Mouse (Mus musculus) neural tube, embryonic 13.5 days (tissue): ENCODE measurements around the gene Ung. TPM values are rescaled to one million over a fixed set of nuclear protein-coding genes. Genes with fewer than 3 reads are reported as not detected.

ENCODE experiments used
- ATAC-seq: fragments of 200-750 bp; cut with Nextera tagmentation; 2 replicates; pipeline ENCODE4 v1.8.0; 2017; ENCODE audit warnings: low read depth, mild to moderate bottlenecking, moderate TSS enrichment, moderate library complexity
- H3K27ac ChIP-seq: fragments of 300-500 bp; sonication (generic); replicated peaks from 2 replicates; pipeline ENCODE4 v1.5.1; 2015; ENCODE audit warnings: moderate library complexity, mild to moderate bottlenecking, inconsistent platforms
- H3K27me3 ChIP-seq: fragments of 300-500 bp; sonication (generic); 2 replicates; pipeline ENCODE4 v1.6.1; 2015; ENCODE audit warnings: mild to moderate bottlenecking, inconsistent platforms
- H3K36me3 ChIP-seq: fragments of 300-500 bp; sonication (generic); 2 replicates; pipeline ENCODE4 v1.6.1; 2015; ENCODE audit warnings: mild to moderate bottlenecking, inconsistent platforms
- H3K4me1 ChIP-seq: fragments of 300-500 bp; sonication (generic); replicated peaks from 2 replicates; pipeline ENCODE4 v1.6.1; 2015; ENCODE audit warnings: inconsistent platforms
- H3K4me2 ChIP-seq: fragments of 300-500 bp; sonication (generic); 2 replicates; pipeline ENCODE4 v1.6.1; 2015; ENCODE audit warnings: inconsistent platforms, mild to moderate bottlenecking, moderate library complexity
- H3K4me3 ChIP-seq: fragments of 300-500 bp; sonication (generic); 2 replicates; pipeline ENCODE4 v1.5.1; 2015; ENCODE audit warnings: mild to moderate bottlenecking, inconsistent platforms
- H3K9ac ChIP-seq: fragments of 300-500 bp; sonication (generic); 2 replicates; pipeline ENCODE4 v1.6.1; 2015; ENCODE audit warnings: moderate library complexity, mild to moderate bottlenecking, inconsistent platforms
- H3K9me3 ChIP-seq: fragments of 300-500 bp; sonication (generic); 2 replicates; pipeline ENCODE4 v1.6.1; 2016; ENCODE audit warnings: inconsistent platforms
- WGBS: fragments of 180-500 bp; shearing (Covaris S2); methylation state at CpG from one replicate; pipeline ENCODE4 v1.1.7; 2015; 5-methylcytosine and 5-hydroxymethylcytosine counted together
- polyA plus RNA-seq: library from polyadenylated mRNA; unstranded; fragments of >200 nt; fragmentation: Nextera tagmentation; extraction: Ambion mirVana; gene quantifications from 2 replicates; pipeline ENCODE4 v1.2.1, GENCODE M21; 2015

Ung gene
- polyA plus RNA-seq, 1 experiment from 2014 or later: 9.0 TPM

DNA sequence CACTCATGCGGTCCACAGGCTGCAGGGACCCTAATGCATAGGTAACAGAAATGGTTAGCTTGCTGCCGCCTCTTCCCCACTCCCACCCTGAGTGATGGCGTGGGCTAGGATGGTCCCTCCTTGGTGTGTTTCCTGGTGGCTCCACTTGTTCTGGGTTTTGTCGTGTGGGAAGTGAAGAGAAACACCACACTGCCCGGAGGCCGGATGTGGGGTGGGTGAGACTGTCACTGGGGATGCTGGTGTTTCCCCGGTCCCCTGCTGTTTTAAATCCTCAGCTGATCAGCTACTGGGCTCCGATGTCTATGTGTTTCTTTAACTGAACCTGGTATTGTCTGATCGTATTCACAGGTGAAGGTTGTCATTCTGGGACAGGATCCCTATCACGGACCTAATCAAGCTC, 5.3 kb downstream of the Ung start:
- H3K4me2 ChIP-seq: no peak overlapping the region

GRCm38 (mm10) chr5:114137481-114138276, 7.5 kb downstream of the Ung start:
- H3K9ac ChIP-seq: no peak overlapping the region
- H3K36me3 ChIP-seq: no peaks in the 10 kb centered on the region
- ATAC-seq: no peak
- no peaks in the 10 kb centered on the region for H3K9me3 ChIP-seq
- H3K27ac ChIP-seq: peak overlapping the region; percentile 84
- no peak overlapping the region for H3K4me3 ChIP-seq
- WGBS: 77% methylated on average over 15 of the region's 15 CpGs
- no peak overlapping the region for H3K4me2 ChIP-seq
- no peaks in the 10 kb centered on the region for H3K27me3 ChIP-seq
- H3K4me1 ChIP-seq: peaks cover 31% of the 10 kb centered on the region

More for the DNA sequence above, 5.3 kb downstream of the Ung start:
- Histone ChIP-seq H3K9me3 (no peaks in the 10 kb centered on the region), H3K4me3 (no peak overlapping the region), H3K9ac (no peak overlapping the region), H3K36me3 (no peaks in the 10 kb centered on the region), H3K27ac (no peak overlapping the region), H3K4me1 (peaks cover 45% of the 10 kb centered on the region), H3K27me3 (no peaks in the 10 kb centered on the region)
- WGBS: 91% methylated on average over 10 of the region's 10 CpGs
- ATAC-seq: no peak

DNA sequence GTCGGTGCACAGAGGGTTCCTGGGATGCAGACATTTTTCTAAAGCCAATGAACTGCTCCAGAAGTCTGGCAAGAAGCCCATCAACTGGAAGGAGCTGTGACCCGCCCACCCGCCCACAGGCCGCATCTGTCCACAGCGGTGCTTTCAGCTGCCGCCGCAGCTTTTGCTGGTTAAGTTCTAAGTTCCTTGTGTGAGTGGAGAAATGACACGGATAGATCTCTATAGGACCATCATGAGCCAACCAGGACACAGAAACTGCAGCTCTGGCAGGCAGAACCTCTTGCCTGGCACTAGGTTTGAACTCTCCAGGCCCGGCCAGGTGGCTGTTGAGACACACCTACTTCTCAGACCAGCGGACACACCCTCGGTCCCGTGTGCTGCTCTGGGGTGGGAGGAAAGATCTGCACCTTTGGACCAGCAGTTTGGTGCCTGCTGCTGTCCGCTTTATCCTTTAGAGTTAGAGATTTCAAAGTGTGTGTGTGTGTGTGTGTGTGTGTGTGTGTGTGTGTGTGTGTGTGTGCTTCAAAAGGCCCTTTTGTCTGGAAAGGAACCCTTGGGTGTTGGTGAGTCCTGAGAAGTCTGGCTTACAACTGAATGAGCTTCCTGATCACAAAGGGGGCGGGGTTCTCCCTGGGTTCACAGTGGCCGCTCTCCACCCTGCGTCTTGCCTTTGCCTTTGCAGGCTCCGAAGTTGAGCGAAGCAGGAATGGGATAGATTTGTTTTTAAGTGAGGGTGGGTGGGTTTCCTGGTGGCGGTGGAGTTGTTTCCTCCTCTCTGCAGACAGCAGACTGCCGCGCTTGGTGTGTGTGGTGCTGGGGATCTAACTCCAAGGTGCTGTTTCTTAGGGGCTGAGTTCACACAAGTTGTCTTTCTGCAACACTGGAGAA, 8.3 kb downstream of the Ung start:
- Histone ChIP-seq H3K9me3 (no peaks in the 10 kb centered on the region), H3K4me2 (peak overlapping the region; percentile 34), H3K36me3 (no peaks in the 10 kb centered on the region), H3K4me3 (no peak overlapping the region), H3K9ac (no peak overlapping the region), H3K27me3 (no peaks in the 10 kb centered on the region), H3K4me1 (peaks cover 31% of the 10 kb centered on the region), H3K27ac (peak overlapping the region; percentile 84)
- ATAC-seq: peak; percentile 70
- whole genome bisulfite sequencing: 55% methylated on average over 21 of the region's 21 CpGs

DNA sequence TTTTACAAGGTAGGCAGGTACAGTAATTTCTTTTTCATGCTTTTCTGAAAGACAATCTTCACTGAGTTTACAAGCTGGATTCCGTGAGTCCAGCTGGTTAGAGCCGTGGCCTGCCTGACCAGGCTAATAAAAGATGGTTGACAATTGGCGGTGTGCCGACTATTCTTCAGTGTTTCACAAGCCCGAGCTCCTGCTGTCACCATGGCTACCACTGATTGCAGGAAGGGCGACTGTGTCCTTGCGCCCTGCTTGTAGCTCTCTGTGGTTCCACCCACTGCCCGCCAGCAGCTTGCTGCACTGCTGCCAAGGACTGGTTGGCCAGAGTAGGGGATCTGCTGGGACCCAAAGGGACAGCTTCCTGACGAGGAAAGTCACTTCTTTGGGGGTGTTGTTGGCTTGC, 9.0 kb downstream of the Ung start:
- Histone ChIP-seq H3K4me2 (peak overlapping the region; percentile 34), H3K36me3 (no peaks in the 10 kb centered on the region), H3K27me3 (no peaks in the 10 kb centered on the region), H3K4me1 (peaks cover 31% of the 10 kb centered on the region), H3K4me3 (no peak overlapping the region), H3K9me3 (no peaks in the 10 kb centered on the region), H3K9ac (no peak overlapping the region), H3K27ac (peak overlapping the region; percentile 84)
- ATAC-seq: peak; percentile 84
- 9% methylated on average over 9 of the region's 9 CpGs for WGBS

DNA sequence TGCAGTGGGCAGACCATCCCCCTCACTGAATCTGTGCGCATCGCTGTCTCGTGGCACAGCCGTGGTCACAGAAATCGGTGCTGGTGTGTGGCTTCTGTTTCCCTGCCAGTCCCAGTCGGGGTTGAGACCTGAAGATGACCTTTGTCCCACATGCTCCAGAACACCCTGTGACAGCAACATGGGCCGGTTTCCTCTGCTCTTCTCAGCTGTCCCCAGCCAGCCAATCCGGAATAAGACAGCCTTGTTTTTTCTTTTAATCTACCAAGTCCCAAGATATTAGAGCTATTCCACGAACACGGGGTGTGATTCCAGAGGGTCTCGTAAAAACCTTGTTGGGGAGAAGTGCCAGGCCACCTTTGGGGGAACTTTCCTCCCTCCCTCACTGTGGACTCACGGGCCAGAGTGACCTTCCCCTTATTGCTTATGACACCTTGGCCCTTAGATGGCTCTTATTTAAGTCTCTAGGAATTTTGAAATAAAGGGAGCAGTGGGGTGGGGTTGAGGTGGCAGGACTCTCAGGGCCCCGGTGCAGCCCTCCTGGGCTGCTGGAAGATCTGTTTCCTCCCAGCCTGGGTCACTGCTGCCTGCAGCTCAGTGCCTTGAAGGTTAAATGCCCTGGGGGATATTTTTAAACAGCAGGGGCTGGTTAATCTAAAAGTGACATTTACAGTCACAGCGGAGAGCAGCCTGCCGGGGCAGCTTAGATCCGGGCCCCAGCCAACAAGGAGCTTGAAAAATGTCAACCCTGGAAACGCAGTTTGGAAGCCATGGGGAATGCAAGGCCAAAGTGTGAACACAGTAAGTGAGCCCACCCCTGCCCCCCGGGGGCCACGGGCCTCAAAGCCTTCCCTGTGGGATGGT, 16.1 kb downstream of the Ung start, which contains the start of gene Acacb:
Gene Acacb (plus strand): TSS at position 508 of the 861 bp plus-strand sequence.
- peak within 1 kb of the TSS; percentile 61; the same call in 1 of the 2 replicates for H3K27ac ChIP-seq
- peaks cover 12% of the 10 kb centered on the region for H3K4me1 ChIP-seq
- 48% methylated on average over 19 of the region's 19 CpGs for whole genome bisulfite sequencing
- H3K27me3 ChIP-seq: no peaks in the 10 kb centered on the region
- H3K4me3 ChIP-seq: no peak within 1 kb of the TSS
- no peak within 1 kb of the TSS for H3K4me2 ChIP-seq
- H3K9ac ChIP-seq: no peak within 1 kb of the TSS; the same call in 1 of the 2 replicates
- no peaks in the 10 kb centered on the region for H3K9me3 ChIP-seq
- ATAC-seq: no peak
- H3K36me3 ChIP-seq: no peaks in the 10 kb centered on the region

GRCm38 (mm10) chr5:114147043-114147972, 17.1 kb downstream of the Ung start:
- 0 out of 2 replicates have a peak overlapping the region, but pooled peaks have one; percentile 61 for H3K27ac ChIP-seq
- WGBS: 86% methylated on average over 14 of the region's 14 CpGs
- peaks cover 12% of the 10 kb centered on the region for H3K4me1 ChIP-seq
- H3K9ac ChIP-seq: no peak overlapping the region
- H3K27me3 ChIP-seq: no peaks in the 10 kb centered on the region
- no peak overlapping the region for H3K4me3 ChIP-seq
- H3K36me3 ChIP-seq: no peaks in the 10 kb centered on the region
- no peaks in the 10 kb centered on the region for H3K9me3 ChIP-seq
- no peak overlapping the region for H3K4me2 ChIP-seq
- no peak for ATAC-seq

- no peak overlapping the region for H3K27ac ChIP-seq
- no peaks in the 10 kb centered on the region for H3K27me3 ChIP-seq
- H3K4me1 ChIP-seq: no peaks in the 10 kb centered on the region
- no peak overlapping the region for H3K4me2 ChIP-seq
- WGBS: 85% methylated on average over 12 of the region's 12 CpGs
- no peak overlapping the region for H3K4me3 ChIP-seq
- no peak for ATAC-seq
- H3K9me3 ChIP-seq: no peaks in the 10 kb centered on the region
- H3K9ac ChIP-seq: no peak overlapping the region
- H3K36me3 ChIP-seq: no peaks in the 10 kb centered on the region
These were observed 22.3 kb downstream of the Ung start for GRCm38 (mm10) chr5:114152359-114153092.

- Histone ChIP-seq H3K27ac (no peak overlapping the region), H3K9me3 (no peaks in the 10 kb centered on the region), H3K36me3 (no peaks in the 10 kb centered on the region), H3K4me3 (peak overlapping the region; percentile 19), H3K4me1 (no peaks in the 10 kb centered on the region), H3K9ac (no peak overlapping the region), H3K4me2 (peak overlapping the region; percentile 36; the same call in 1 of the 2 replicates), H3K27me3 (no peaks in the 10 kb centered on the region)
- no peak for ATAC-seq
- WGBS: 4% methylated on average over 12 of the region's 12 CpGs
These were observed 23.3 kb downstream of the Ung start for GRCm38 (mm10) chr5:114153490-114153889.

GRCm38 (mm10) chr5:114154765-114155164, 24.6 kb downstream of the Ung start:
- no peak overlapping the region for H3K4me3 ChIP-seq
- ATAC-seq: no peak
- no peak overlapping the region for H3K4me2 ChIP-seq
- WGBS: 85% methylated on average over 5 of the region's 5 CpGs
- H3K27ac ChIP-seq: no peak overlapping the region
- H3K27me3 ChIP-seq: no peaks in the 10 kb centered on the region
- H3K4me1 ChIP-seq: no peaks in the 10 kb centered on the region
- no peaks in the 10 kb centered on the region for H3K9me3 ChIP-seq
- no peaks in the 10 kb centered on the region for H3K36me3 ChIP-seq
- no peak overlapping the region for H3K9ac ChIP-seq

- no peak overlapping the region for H3K4me2 ChIP-seq
- H3K36me3 ChIP-seq: no peaks in the 10 kb centered on the region
- no peak overlapping the region for H3K4me3 ChIP-seq
- no peak for ATAC-seq
- no peaks in the 10 kb centered on the region for H3K9me3 ChIP-seq
- H3K27me3 ChIP-seq: no peaks in the 10 kb centered on the region
- no peak overlapping the region for H3K27ac ChIP-seq
- WGBS: 68% methylated on average over 9 of the region's 9 CpGs
- no peak overlapping the region for H3K9ac ChIP-seq
- H3K4me1 ChIP-seq: no peaks in the 10 kb centered on the region
These were observed 25.2 kb downstream of the Ung start for GRCm38 (mm10) chr5:114155168-114155933.
